Mouse (Mus musculus): ENCODE results near the gene Gm21983. TPM values are rescaled to one million over a fixed set of nuclear protein-coding genes. Genes with fewer than 3 reads are reported as not detected.
A peak's percentile ranks its signal among the peaks of the same experiment; 100 is the strongest.

Gene Gm21983
- polyA plus RNA-seq, 1 experiment from 2014 or later: 0.59 TPM

DNA sequence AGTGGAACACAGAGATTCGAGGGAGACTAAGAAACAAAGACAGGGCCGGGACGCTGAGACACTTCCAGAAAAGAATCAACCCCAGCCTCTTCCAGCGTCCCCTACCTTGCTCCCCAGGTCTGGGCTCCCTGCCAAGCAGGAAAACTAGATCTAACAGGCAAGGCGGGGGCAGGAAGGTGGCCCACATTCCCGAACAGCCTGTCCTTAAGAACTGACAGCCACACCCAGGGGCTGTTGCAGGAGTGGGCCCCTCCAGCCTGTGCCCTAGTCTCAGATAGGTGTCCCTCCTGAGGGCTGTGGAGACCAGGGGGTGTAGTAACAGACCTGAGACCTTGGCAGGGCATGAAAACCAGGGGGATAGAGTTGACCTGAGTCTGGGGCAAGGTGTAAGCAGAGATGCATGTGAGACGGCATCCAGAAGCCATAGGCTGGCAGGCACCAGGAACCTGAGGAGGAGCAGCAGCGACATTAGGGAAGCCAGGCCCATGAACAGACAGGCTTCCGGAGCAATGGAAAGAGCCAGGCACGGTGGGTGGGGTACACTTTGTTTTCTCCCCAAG, 27.6 kb downstream of the Gm21983 start, which contains the start of gene Cyp2t4:
Gene Cyp2t4 (plus strand): TSS at position 510 of the 560 bp plus-strand sequence.
- no peaks in the 10 kb centered on the region for H3K27me3 ChIP-seq
- no peaks in the 10 kb centered on the region for H3K9me3 ChIP-seq
- ATAC-seq (ENCODE audit: low FRiP score, low read depth): no peak
- H3K36me3 ChIP-seq: peaks cover 16% of the 10 kb centered on the region
- no peak within 1 kb of the TSS for H3K9ac ChIP-seq (replicated peaks)
- no peak within 1 kb of the TSS for H3K27ac ChIP-seq (replicated peaks)
- 86% methylated on average over 10 of the region's 10 CpGs for WGBS
- H3K4me3 ChIP-seq: no peak within 1 kb of the TSS
- H3K4me2 ChIP-seq (replicated peaks): no peak within 1 kb of the TSS
- no peaks in the 10 kb centered on the region for H3K4me1 ChIP-seq

DNA sequence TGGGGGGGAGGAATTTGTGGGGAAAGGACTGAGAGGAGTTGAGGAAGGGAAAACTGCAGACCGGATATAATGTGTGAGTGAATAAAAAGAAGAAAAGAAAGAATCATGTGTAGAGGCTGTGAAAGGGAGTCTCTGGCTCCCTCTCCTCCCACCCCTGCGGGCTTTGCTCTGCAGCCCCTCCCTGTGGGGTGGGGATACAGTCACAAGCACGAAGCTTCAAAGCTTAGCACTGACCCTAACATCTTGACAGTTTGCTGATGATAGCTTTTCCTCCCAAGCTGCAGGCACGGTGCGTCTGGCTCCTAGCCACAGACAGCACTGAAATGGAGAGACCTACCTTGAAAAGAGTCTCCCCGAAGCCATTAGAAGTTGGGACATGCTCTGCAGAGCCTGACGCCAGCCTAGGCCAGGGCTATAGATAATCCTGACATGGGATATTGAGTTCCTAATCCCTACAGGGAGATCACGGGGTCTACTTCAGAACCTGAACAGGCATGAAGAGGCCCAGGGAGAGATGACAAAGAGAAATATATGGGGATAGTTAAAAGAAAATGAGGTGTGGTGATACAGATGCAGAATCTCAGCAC, 44.4 kb downstream of the Gm21983 start:
- H3K36me3 ChIP-seq: no peaks in the 10 kb centered on the region
- H3K27ac ChIP-seq (replicated peaks): no peak overlapping the region
- peaks cover 5% of the 10 kb centered on the region; the same call in 1 of the 2 replicates for H3K9me3 ChIP-seq
- no peak overlapping the region for H3K4me3 ChIP-seq
- H3K9ac ChIP-seq (replicated peaks): no peak overlapping the region
- no peaks in the 10 kb centered on the region for H3K27me3 ChIP-seq
- H3K4me2 ChIP-seq (replicated peaks): no peak overlapping the region
- H3K4me1 ChIP-seq: no peaks in the 10 kb centered on the region
- no peak for ATAC-seq (ENCODE audit: low FRiP score, low read depth)
- 68% methylated on average over 8 of the region's 8 CpGs for WGBS

DNA sequence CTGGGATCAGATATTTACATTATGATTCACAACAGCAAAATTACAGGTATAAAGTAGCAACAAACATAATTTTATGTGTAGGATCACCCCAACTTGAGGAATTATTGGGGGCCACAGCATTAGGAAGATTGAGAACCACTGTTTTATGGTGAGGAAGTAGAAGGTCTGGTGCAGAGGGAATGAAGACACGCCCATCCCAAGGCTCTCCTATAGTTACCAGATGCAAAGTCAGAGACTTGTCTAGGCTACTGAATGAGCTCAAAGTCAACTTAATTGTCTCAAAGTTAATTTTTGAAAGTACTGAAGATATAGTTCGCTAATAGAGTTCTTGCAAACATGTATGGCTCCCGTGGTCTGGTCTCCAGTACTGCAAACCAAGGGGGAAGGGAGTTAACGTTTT, 47.1 kb downstream of the Gm21983 start:
- Histone ChIP-seq H3K4me3 (no peak overlapping the region), H3K9me3 (no peaks in the 10 kb centered on the region), H3K4me2 (replicated peaks) (no peak overlapping the region), H3K27me3 (no peaks in the 10 kb centered on the region), H3K4me1 (no peaks in the 10 kb centered on the region), H3K27ac (replicated peaks) (no peak overlapping the region), H3K9ac (replicated peaks) (no peak overlapping the region), H3K36me3 (no peaks in the 10 kb centered on the region)
- WGBS: 82% methylated on average over 4 of the region's 4 CpGs
- ATAC-seq (ENCODE audit: low FRiP score, low read depth): no peak

DNA sequence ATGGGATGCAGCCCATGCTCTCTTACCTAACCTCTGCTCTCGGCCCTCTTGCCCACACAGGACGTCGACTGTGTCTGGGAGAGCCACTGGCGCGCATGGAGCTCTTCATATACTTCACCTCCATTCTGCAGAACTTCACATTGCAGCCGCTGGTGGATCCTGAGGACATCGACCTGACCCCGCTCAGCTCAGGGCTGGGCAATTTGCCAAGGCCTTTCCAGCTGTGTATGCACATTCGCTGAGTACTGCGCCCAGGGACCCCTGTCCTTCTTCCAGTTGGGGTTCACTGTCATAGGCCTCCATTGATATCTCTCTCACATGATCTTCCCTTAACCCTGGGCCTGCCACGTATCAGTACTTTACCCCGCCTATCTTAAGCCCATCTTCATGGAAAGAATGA, 47.7 kb downstream of the Gm21983 start:
- Histone ChIP-seq H3K36me3 (no peaks in the 10 kb centered on the region), H3K4me3 (no peak overlapping the region), H3K27me3 (no peaks in the 10 kb centered on the region), H3K4me2 (replicated peaks) (no peak overlapping the region), H3K9me3 (no peaks in the 10 kb centered on the region), H3K27ac (replicated peaks) (no peak overlapping the region), H3K9ac (replicated peaks) (no peak overlapping the region), H3K4me1 (no peaks in the 10 kb centered on the region)
- ATAC-seq (ENCODE audit: low FRiP score, low read depth): no peak
- WGBS: 78% methylated on average over 12 of the region's 12 CpGs

DNA sequence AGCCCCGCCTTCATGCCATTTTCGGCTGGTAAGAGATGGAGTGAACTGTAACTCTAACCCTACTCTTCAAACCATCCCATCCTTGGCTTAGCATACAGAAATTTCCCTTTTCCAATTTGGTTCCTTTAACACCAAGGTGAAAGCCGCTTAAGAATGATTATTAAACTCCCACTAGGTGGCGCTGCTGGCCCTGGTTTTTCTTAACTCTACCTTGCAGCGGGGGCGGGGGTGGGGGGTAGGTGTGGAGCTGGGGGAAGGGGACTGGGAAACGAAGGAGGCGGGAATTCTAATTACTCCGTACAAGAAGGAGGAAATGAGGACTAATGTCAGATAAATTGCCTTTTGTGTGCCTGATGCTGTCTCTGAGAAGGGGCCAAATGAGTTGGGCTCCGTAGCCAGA, 48.3 kb downstream of the Gm21983 start:
- Histone ChIP-seq H3K4me1 (no peaks in the 10 kb centered on the region), H3K9ac (replicated peaks) (no peak overlapping the region), H3K9me3 (no peaks in the 10 kb centered on the region), H3K4me3 (no peak overlapping the region), H3K27ac (replicated peaks) (no peak overlapping the region), H3K4me2 (replicated peaks) (no peak overlapping the region), H3K27me3 (no peaks in the 10 kb centered on the region), H3K36me3 (no peaks in the 10 kb centered on the region)
- WGBS: 20% methylated on average over 10 of the region's 10 CpGs
- ATAC-seq (ENCODE audit: low FRiP score, low read depth): no peak

DNA sequence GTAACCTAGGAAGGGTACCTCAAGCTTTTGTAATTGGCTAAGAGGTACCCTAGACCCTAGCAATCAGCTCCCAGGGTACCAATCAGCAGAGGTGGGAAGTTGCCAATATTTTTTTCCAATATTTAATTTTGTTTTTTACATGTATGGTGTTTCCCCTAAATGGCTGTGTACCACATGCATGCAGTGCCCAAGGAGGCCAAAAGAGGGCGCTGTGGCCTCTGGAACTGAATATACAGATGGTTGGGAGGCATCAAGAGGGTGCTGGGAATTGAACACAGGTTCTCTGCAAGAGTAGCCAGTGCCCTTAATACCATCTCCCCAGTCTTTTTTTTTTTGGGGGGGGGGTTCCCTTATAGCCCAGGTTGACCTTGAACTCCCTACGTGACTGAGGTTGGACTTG, 49.5 kb downstream of the Gm21983 start:
- Histone ChIP-seq H3K27me3 (no peaks in the 10 kb centered on the region), H3K9me3 (no peaks in the 10 kb centered on the region), H3K9ac (replicated peaks) (no peak overlapping the region), H3K4me1 (no peaks in the 10 kb centered on the region), H3K36me3 (no peaks in the 10 kb centered on the region), H3K4me2 (replicated peaks) (no peak overlapping the region), H3K4me3 (no peak overlapping the region), H3K27ac (replicated peaks) (no peak overlapping the region)
- WGBS: 60% methylated on average over 2 of the region's 2 CpGs
- ATAC-seq (ENCODE audit: low FRiP score, low read depth): no peak

DNA sequence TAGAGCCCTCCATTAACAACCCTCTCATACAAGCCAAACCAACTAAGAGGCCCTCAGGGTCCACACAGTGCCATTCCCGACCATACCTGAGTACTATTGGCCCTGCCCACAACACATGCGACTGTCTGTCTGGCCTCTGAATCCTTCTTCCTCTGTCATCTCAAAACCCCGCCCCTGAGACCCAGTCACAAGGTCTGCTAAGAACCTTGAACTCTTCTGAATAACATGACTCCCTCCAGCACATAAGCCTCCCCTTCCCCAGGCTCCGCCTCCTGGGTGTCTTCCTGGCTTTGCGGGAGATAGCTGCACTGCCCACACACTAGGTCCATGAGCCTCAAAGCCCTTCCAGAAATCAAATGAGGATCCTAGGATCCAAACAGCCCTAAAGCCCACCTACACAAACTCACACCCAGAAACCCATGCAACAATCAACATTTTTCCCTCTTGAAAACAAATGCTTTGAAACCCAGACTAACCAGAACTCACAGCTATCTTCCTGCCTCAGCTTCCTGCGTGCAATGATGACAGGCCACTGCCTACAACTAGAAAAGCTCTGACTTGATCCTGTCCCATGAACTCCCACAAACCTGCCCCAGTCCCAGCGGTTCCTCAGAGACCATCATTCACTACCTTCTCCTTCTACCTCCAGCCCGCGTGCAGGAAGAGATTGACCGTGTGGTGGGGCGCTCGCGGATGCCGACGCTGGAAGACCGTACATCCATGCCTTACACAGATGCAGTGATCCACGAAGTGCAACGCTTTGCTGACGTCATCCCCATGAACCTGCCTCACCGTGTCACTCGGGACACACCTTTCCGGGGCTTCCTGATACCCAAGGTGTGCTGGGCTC, 50.1 kb downstream of the Gm21983 start:
- Histone ChIP-seq H3K9ac (replicated peaks) (no peak overlapping the region), H3K4me2 (replicated peaks) (no peak overlapping the region), H3K9me3 (no peaks in the 10 kb centered on the region), H3K36me3 (no peaks in the 10 kb centered on the region), H3K27ac (replicated peaks) (no peak overlapping the region), H3K27me3 (no peaks in the 10 kb centered on the region), H3K4me3 (no peak overlapping the region), H3K4me1 (no peaks in the 10 kb centered on the region)
- 89% methylated on average over 22 of the region's 22 CpGs for WGBS
- no peak for ATAC-seq (ENCODE audit: low FRiP score, low read depth)

DNA sequence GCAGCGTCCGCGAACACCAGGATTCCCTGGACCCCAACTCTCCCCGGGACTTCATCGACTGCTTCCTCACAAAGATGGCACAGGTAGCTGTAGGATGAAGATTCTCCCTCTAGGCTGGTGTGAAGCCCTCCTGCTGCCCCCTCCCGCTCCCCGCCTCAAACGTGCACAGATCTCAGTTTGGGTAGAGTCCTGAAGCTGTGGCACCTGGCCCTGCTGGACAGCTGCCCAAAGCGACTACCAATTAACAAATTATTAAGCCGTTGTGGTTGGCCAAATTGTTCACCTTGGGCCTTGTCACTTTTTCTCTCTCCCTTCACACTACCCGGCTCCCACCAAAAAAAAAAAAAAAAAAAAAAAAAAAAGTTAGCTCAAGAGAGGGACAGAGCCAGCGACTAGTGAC, 51.1 kb downstream of the Gm21983 start:
- no peak overlapping the region for H3K4me3 ChIP-seq
- no peaks in the 10 kb centered on the region for H3K36me3 ChIP-seq
- H3K27me3 ChIP-seq: no peaks in the 10 kb centered on the region
- WGBS: 94% methylated on average over 11 of the region's 12 CpGs
- H3K4me2 ChIP-seq (replicated peaks): no peak overlapping the region
- ATAC-seq (ENCODE audit: low FRiP score, low read depth): no peak
- H3K27ac ChIP-seq (replicated peaks): no peak overlapping the region
- no peaks in the 10 kb centered on the region for H3K4me1 ChIP-seq
- no peaks in the 10 kb centered on the region for H3K9me3 ChIP-seq
- no peak overlapping the region for H3K9ac ChIP-seq (replicated peaks)

DNA sequence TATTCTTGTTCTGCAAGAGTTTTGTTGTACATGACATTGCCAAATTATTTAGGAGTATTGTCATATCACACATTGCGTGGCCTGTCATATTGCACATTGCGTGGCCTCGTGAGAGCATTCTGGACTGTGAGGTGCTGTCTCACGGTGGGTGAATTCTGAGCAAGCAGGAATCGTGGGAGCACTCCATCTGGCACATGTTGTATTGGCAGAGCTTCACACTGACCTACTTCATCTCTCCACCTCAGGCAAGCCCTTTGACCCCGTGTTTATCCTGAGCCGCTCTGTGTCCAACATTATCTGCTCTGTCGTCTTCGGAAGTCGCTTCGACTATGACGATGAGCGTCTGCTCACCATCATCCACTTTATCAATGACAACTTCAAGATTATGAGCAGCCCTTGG, 51.9 kb downstream of the Gm21983 start:
- Histone ChIP-seq H3K4me1 (no peaks in the 10 kb centered on the region), H3K27me3 (no peaks in the 10 kb centered on the region), H3K4me2 (replicated peaks) (no peak overlapping the region), H3K36me3 (no peaks in the 10 kb centered on the region), H3K9me3 (no peaks in the 10 kb centered on the region), H3K9ac (replicated peaks) (no peak overlapping the region), H3K4me3 (no peak overlapping the region), H3K27ac (replicated peaks) (no peak overlapping the region)
- 91% methylated on average over 13 of the region's 13 CpGs for WGBS
- ATAC-seq (ENCODE audit: low FRiP score, low read depth): no peak

DNA sequence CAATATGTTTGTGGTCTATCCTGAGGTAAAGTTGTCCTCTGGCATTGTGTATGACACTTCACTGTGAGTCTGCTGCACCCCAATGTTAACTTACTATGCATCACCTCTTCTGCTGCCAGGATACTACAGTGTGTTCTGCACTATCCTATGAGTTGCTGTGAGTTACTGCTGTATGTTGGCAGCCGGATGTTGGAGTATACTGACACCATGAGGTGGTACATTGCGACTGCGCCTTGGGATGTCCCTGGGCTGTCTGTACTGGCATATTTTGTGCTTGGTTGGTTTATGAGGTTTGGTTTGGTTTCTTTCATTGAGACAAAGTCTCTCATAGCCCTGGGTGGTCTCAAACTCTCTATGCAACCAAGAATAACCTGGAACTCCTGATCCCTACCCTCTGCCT, 52.7 kb downstream of the Gm21983 start:
- Histone ChIP-seq H3K9ac (replicated peaks) (no peak overlapping the region), H3K27me3 (no peaks in the 10 kb centered on the region), H3K4me1 (no peaks in the 10 kb centered on the region), H3K4me2 (replicated peaks) (no peak overlapping the region), H3K36me3 (no peaks in the 10 kb centered on the region), H3K4me3 (no peak overlapping the region), H3K9me3 (no peaks in the 10 kb centered on the region), H3K27ac (replicated peaks) (no peak overlapping the region)
- 44% methylated on average over 3 of the region's 3 CpGs for WGBS
- peak; percentile 54; the same call in 1 of the 2 replicates for ATAC-seq (ENCODE audit: low FRiP score, low read depth)

DNA sequence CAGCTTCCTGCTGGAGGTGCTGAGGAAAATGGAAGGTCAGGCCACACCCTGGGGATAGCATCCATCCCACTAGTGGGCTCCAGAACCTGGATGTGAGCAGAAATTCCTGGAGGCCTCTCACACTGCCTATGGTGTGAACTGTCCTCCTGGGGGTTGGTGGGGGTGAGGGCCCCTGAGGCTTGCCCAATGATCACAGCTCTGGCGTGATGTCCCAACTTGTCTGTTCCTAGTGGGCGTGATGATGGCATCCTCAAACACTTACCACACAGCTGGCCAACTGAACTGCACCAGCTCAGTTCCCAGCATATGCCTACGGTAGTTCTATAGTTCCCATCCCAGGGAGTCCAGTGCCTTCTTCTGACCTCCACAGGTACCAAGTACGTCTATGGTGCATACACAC, 55.9 kb downstream of the Gm21983 start:
- Histone ChIP-seq H3K4me2 (replicated peaks) (no peak overlapping the region), H3K9ac (replicated peaks) (no peak overlapping the region), H3K9me3 (no peaks in the 10 kb centered on the region), H3K27me3 (no peaks in the 10 kb centered on the region), H3K36me3 (no peaks in the 10 kb centered on the region), H3K27ac (replicated peaks) (no peak overlapping the region), H3K4me3 (no peak overlapping the region), H3K4me1 (no peaks in the 10 kb centered on the region)
- 83% methylated on average over 4 of the region's 4 CpGs for WGBS
- ATAC-seq (ENCODE audit: low FRiP score, low read depth): no peak

DNA sequence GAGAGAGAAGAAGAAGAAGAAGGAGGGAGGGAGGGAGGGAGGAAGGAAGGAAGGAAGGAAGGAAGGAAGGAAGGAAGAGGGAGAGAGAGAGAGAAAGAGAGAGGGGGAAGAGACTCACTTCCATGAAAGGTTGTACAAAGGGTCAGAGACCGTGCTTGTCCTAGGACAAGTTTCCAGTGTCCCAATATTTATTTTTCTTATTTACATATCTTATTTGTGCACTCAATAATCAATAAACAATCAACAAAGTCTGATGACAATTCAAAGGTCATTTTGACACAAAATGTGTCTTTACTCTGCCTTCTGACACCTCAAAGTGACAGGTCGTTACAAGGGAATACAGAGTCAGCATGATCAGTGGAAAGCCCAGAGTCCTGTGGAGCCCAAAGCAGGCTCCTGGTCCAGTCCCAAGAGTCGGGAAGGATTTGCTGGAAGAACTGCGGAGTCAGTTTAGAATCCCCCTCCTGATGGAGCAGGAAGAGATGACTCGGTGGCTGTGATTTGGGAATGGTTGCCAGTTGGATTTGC, 56.5 kb downstream of the Gm21983 start:
- 78% methylated on average over 5 of the region's 5 CpGs for WGBS
- Histone ChIP-seq H3K36me3 (no peaks in the 10 kb centered on the region), H3K4me2 (replicated peaks) (no peak overlapping the region), H3K27me3 (no peaks in the 10 kb centered on the region), H3K27ac (replicated peaks) (no peak overlapping the region), H3K4me1 (no peaks in the 10 kb centered on the region), H3K9ac (replicated peaks) (no peak overlapping the region), H3K4me3 (no peak overlapping the region), H3K9me3 (no peaks in the 10 kb centered on the region)
- no peak for ATAC-seq (ENCODE audit: low FRiP score, low read depth)
